Mouse (Mus musculus) cortical plate, adult 2 months (tissue): ENCODE measurements at regions not wholly inside any gene's neighbourhood (a gene's known extent, or its start where the extent isn't known, plus 50 kb on each side); places are given as distances from the start of the nearest gene placed in this dataset.

Experiments
- CTCF ChIP-seq: fragments of 200-500 bp; IDR thresholded peaks from 2 replicates; pipeline ENCODE4 v1.5.1; 2011; ENCODE audit warnings: mild to moderate bottlenecking, control low read depth, low read length; ENCODE audit not compliant: insufficient read depth; ENCODE audit errors: extremely low read depth
- POLR2A ChIP-seq: fragments of 200-500 bp; IDR thresholded peaks from 2 replicates; pipeline ENCODE4 v1.6.1; 2011; ENCODE audit warnings: mild to moderate bottlenecking, low read length, control low read depth; ENCODE audit not compliant: insufficient read depth; ENCODE audit errors: extremely low read depth

DNA sequence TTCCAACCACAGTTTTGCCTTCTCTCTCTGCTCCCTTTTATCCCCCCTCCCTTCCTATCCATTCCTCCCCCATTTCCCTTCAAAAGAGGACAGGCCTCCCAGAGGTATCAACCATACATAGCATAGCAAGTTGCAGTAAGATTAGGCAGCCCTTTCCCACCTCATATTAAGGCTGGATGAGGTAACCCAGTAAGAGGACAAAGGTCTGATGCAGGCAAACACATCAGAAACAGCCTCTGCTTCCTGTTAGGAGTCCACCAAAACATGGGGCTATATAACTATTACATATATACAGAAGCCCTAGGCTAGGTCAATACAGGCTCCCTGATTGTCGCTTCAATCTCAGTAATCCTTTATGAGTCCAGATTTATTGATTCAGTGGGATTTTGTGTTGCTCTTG, 421.6 kb downstream of the Dmrt2 start:
- TF ChIP-seq CTCF (no peak), POLR2A (no peak)
